Mouse (Mus musculus): Measurements from ENCODE around the gene Cnksr3.

DNA sequence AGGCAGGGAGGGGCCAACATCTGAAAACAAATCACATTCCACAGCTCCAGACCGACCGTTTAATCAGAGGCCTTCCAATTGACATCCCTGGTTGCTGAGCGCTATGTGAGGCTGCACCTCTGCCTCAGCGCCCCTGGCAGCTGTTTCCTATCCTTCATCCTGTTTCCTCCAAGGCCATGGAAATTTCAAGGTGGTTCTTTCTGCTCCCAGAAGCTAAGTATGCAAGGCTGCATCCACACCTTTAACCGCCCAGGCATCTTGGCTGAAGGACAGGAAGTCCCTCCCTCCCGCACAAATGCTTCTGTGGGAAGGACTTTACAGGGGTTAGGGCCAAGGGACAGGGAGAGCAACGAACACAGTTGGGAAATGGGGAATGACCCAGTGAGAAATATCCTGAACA, 24.2 kb downstream of the Cnksr3 start:
- TF ChIP-seq POLR2A (IDR thresholded peaks at IDR 0.05; ENCODE audit: control insufficient read depth in 1 of 2, insufficient read depth in 1 of 2, low read depth in 1 of 2, low read length in 2 of 2, poor library complexity in 1 of 2) (no peak), ETS1 (IDR thresholded peaks at IDR 0.05; ENCODE audit: low read depth, low read length) (no peak), USF1 (IDR thresholded peaks at IDR 0.05; ENCODE audit: low read depth, low read length) (no peak), TCF12 (IDR thresholded peaks at IDR 0.05; ENCODE audit: low read depth, low read length) (no peak)

Measured in MEL (cell line).